Mouse (Mus musculus) heart, embryonic 13.5 days (tissue): ENCODE results near the gene Galnt9. TPM values are rescaled to one million over a fixed set of nuclear protein-coding genes. Genes with fewer than 3 reads are reported as not detected.

Experiments used
- ATAC-seq: fragments of 200-750 bp; cut with Nextera tagmentation; 2 replicates; pipeline ENCODE4 v1.8.0; 2017; ENCODE audit warnings: moderate TSS enrichment; ENCODE audit not compliant: insufficient number of reproducible peaks, low FRiP score, low TSS enrichment; ENCODE audit errors: extremely low read depth
- H3K27ac ChIP-seq: fragments of 300-500 bp; sonication (generic); replicated peaks from 2 replicates; pipeline ENCODE4 v1.5.1; 2015; ENCODE audit warnings: moderate library complexity, mild to moderate bottlenecking, inconsistent platforms
- H3K27me3 ChIP-seq: fragments of 300-500 bp; sonication (generic); replicated peaks from 2 replicates; pipeline ENCODE4 v1.6.1; 2015; ENCODE audit warnings: mild to moderate bottlenecking, inconsistent platforms
- H3K36me3 ChIP-seq: fragments of 300-500 bp; sonication (generic); 2 replicates; pipeline ENCODE4 v1.6.1; 2015; ENCODE audit warnings: mild to moderate bottlenecking, inconsistent platforms
- H3K4me1 ChIP-seq: fragments of 300-500 bp; sonication (generic); 2 replicates; pipeline ENCODE4 v1.6.1; 2015; ENCODE audit warnings: inconsistent platforms
- H3K4me2 ChIP-seq: fragments of 300-500 bp; sonication (generic); 2 replicates; pipeline ENCODE4 v1.6.1; 2015; ENCODE audit warnings: inconsistent platforms, mild to moderate bottlenecking, moderate library complexity
- H3K4me3 ChIP-seq: fragments of 300-500 bp; sonication (generic); 2 replicates; pipeline ENCODE4 v1.5.1; 2015; ENCODE audit warnings: moderate library complexity, mild to moderate bottlenecking, inconsistent platforms
- H3K9ac ChIP-seq: fragments of 300-500 bp; sonication (generic); 2 replicates; pipeline ENCODE4 v1.6.1; 2015; ENCODE audit warnings: inconsistent platforms, mild to moderate bottlenecking, moderate library complexity
- H3K9me3 ChIP-seq: fragments of 300-500 bp; sonication (generic); 2 replicates; pipeline ENCODE4 v1.6.1; 2016; ENCODE audit warnings: inconsistent platforms
- WGBS: fragments of 180-500 bp; shearing (Covaris S2); methylation state at CpG from one replicate; pipeline ENCODE4 v1.1.7; 2015; ENCODE audit warnings: mixed read lengths; 5-methylcytosine and 5-hydroxymethylcytosine counted together
- polyA plus RNA-seq: library from polyadenylated mRNA; unstranded; fragments of >200 nt; fragmentation: Nextera tagmentation; extraction: Ambion mirVana; gene quantifications from 2 replicates; pipeline ENCODE4 v1.2.1, GENCODE M21; 2015

Galnt9 gene
- polyA plus RNA-seq, 1 experiment from 2014 or later = not detected

DNA sequence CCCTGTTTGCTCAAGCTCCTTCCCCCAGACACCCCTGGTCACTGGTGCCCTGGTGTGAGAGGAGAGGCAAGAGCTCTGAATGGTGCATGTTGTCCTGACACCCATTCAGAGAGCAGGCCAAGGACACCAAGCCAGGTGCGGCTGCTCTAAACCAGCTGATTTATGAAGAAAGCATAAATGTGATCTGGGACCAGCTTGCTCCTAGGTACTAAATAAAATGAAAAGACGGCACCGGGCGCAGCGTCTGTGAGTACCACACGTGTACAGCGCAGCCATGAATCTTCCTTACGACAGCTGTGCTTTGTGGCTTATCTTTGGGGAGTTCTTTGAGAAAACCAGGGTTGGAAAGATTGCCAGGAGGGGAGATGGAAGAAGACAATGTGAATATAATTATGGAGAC, 8.2 kb upstream of the Galnt9 start:
- Histone ChIP-seq H3K4me1 (no peaks in the 10 kb centered on the region), H3K9me3 (0 out of 2 replicates have a peak, but pooled peaks cover 2% of the 10 kb centered on the region), H3K27ac (no peak overlapping the region), H3K4me2 (no peak overlapping the region), H3K9ac (no peak overlapping the region), H3K36me3 (no peaks in the 10 kb centered on the region), H3K27me3 (peaks cover 38% of the 10 kb centered on the region), H3K4me3 (no peak overlapping the region)
- 83% methylated on average over 8 of the region's 8 CpGs for WGBS
- no peak for ATAC-seq

DNA sequence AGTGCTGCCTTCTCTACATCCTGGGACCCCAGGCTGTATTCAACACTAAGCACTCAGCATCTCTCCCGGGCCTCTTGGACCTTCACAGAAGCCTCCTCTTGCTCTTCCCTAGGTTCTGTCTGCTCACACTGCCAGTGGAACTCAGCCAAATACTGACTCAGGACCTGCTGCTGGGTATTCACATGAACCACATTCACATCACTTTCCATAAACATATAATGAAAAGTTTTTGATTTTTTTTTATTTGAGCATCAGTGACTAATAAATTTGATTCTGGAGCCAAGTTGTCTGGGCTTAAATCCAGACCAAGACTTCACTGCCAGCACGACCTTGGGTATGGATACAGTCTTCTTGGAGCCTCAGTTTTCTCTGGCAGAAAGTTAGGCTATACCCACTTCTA, 3.2 kb upstream of the Galnt9 start:
- ATAC-seq = no peak
- peaks cover 78% of the 10 kb centered on the region for H3K27me3 ChIP-seq
- no peak overlapping the region for H3K4me3 ChIP-seq
- 44% methylated on average over 2 of the region's 2 CpGs for WGBS
- no peaks in the 10 kb centered on the region for H3K9me3 ChIP-seq
- H3K27ac ChIP-seq = no peak overlapping the region
- H3K4me2 ChIP-seq = no peak overlapping the region
- no peak overlapping the region for H3K9ac ChIP-seq
- peaks cover 4% of the 10 kb centered on the region for H3K4me1 ChIP-seq
- H3K36me3 ChIP-seq = no peaks in the 10 kb centered on the region

DNA sequence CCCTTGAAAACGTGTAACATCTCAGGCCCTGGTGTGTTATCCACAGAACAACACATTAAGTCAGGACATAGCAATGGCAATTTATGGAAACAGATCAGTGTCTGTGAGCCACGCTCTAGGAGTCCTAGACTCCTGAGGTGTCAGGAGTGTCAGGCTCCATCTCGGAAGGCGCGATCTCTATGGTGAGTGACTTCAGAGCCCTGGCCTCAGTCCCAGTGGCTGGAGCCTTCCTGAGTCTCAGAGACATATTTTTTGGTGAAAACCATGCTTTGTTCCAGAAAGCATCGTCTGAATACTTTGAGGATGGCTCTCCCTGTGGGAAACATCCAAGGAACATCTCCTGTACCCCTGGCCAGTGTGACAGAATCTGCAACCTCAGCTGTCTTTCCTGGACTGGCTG, 2.7 kb upstream of the Galnt9 start:
- Histone ChIP-seq H3K27me3 (peaks cover 78% of the 10 kb centered on the region), H3K4me3 (no peak overlapping the region), H3K36me3 (no peaks in the 10 kb centered on the region), H3K9me3 (no peaks in the 10 kb centered on the region), H3K27ac (no peak overlapping the region), H3K4me1 (peaks cover 4% of the 10 kb centered on the region), H3K4me2 (no peak overlapping the region), H3K9ac (no peak overlapping the region)
- ATAC-seq = no peak
- 66% methylated on average over 6 of the region's 6 CpGs for WGBS

DNA sequence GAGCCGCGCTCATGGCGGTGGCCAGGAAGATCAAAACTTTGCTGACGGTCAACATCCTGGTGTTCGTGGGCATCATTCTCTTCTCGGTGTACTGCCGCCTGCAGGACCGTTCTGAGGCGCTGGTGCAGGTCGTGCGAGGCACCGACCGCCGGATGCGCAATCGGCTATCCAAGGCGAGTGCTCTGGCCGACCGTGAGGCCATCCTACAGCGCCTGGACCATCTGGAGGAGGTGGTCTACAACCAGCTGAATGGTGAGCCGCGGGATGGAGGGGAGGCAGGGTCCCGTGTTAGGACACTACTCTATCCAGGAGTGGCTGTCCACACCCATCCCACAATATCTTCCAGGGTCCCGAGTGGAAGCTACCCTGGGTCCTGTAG, 525 bp downstream of the Galnt9 start:
- Histone ChIP-seq H3K9ac (no peak overlapping the region), H3K36me3 (no peaks in the 10 kb centered on the region), H3K27me3 (peaks cover 98% of the 10 kb centered on the region), H3K9me3 (no peaks in the 10 kb centered on the region), H3K4me2 (peak overlapping the region; percentile 68), H3K4me1 (peaks cover 4% of the 10 kb centered on the region), H3K4me3 (peak overlapping the region; percentile 46; the same call in 1 of the 2 replicates), H3K27ac (no peak overlapping the region)
- no peak for ATAC-seq
- 3% methylated on average over 24 of the region's 24 CpGs for WGBS

DNA sequence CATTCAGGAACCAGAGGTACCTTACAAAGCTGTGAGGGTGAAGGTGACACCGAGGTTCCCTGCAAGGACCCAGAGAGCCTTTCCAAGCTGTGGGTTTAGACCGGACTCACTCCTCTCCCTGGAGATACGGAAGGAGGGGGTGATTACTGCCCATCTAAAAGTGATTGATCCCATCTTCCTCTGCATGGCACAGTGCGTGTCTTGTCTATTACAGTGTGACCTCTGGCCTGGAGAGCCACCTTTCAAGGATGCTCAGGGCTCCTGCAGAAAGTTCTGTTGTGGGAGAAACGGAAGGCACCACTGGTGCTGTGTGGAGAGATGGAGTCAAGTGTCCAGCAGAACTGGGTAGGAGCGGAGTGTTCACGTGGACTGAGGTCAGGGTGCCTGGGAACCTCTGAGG, 1.2 kb downstream of the Galnt9 start:
- H3K36me3 ChIP-seq = no peaks in the 10 kb centered on the region
- ATAC-seq = no peak
- 62% methylated on average over 7 of the region's 7 CpGs for WGBS

DNA sequence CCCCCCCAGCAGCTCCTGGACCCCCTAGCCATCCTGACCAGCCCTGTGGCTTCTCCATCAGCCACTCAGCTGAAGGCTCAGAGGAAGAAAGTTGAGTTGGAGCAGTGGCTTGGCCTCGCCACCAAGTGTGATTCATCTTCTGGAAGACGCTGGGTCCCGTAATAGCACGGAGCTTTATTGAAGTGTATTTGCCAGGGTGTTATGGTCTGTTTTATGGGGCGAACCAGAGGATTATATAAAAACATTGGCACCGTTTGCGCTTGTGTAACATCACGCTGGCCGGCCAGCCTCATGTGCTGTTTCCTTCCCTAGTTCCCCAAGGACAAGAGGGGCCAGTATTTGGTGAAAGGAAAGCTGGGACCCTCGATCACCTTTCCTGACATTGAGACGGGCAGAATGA, 2.0 kb downstream of the Galnt9 start:
- Histone ChIP-seq H3K9me3 (no peaks in the 10 kb centered on the region), H3K4me2 (no peak overlapping the region), H3K4me1 (peaks cover 4% of the 10 kb centered on the region), H3K9ac (no peak overlapping the region), H3K27me3 (peaks cover 96% of the 10 kb centered on the region), H3K36me3 (no peaks in the 10 kb centered on the region), H3K4me3 (no peak overlapping the region), H3K27ac (no peak overlapping the region)
- 64% methylated on average over 11 of the region's 11 CpGs for WGBS
- no peak for ATAC-seq

More for the DNA sequence above, 1.2 kb downstream of the Galnt9 start:
- Histone ChIP-seq H3K27me3 (peaks cover 100% of the 10 kb centered on the region), H3K4me1 (peaks cover 4% of the 10 kb centered on the region), H3K27ac (no peak overlapping the region), H3K4me2 (no peak overlapping the region), H3K9me3 (no peaks in the 10 kb centered on the region), H3K9ac (no peak overlapping the region), H3K4me3 (no peak overlapping the region)

DNA sequence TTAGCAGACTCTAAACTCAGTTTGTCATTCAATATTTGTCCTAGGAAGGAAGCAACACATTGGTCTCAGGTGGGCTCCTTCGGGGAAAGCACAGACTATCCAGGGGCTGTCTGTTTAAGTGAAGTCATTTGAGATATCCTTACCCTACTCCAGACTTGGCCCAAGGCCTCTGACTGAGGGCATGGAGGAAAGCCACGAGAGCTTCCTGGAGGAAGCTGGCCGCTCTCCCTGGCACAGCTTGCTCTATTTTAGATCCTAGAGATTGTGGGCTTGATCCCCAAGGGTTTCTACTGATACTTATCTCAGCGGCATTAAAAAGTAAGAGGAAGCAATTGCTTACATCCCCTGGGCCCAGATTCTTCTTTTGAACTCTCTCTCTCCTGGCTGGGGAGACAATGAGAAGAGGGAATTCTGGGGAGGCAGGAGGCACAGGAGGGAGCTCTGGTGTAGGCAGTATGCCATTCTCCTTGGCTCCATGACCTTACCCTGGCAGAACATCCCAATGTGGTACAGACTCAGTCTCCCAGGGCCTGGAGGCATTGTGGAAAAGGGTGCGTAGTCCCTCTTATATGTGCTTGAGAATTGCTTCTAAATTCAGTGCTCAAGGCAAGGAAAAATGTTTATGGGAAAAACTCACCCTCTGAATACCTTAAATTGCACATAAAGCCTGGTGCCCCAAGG, 2.7 kb downstream of the Galnt9 start:
- WGBS = 61% methylated on average over 5 of the region's 5 CpGs

DNA sequence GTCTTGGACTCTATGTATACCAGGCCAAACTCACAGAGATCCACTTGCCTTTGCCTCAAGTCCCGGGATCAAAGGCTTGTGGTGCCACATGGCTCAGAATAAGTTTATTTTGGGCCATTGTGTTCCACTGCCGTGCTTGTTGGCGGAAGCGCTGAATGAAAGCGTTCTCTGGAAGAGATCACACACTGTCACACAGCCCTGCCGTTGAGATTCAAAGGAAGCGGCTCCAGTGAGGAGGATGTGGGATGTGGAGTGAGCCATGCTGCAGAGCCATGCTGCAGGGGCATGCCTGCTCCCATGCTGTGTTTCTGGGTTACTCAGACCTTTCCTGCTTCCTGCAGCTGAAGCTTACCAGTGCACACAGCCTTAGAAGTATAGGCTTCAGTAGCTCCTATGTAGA, 4.3 kb downstream of the Galnt9 start:
- 39% methylated on average over 7 of the region's 7 CpGs for WGBS
- Histone ChIP-seq H3K9ac (no peak overlapping the region), H3K36me3 (no peaks in the 10 kb centered on the region), H3K27me3 (peaks cover 92% of the 10 kb centered on the region), H3K27ac (no peak overlapping the region), H3K9me3 (no peaks in the 10 kb centered on the region), H3K4me3 (no peak overlapping the region), H3K4me1 (peaks cover 4% of the 10 kb centered on the region), H3K4me2 (no peak overlapping the region)
- ATAC-seq = no peak

More for the DNA sequence above, 2.7 kb downstream of the Galnt9 start:
- peaks cover 96% of the 10 kb centered on the region for H3K27me3 ChIP-seq
- no peak overlapping the region for H3K4me3 ChIP-seq
- H3K4me2 ChIP-seq = no peak overlapping the region
- ATAC-seq = no peak
- H3K36me3 ChIP-seq = no peaks in the 10 kb centered on the region
- no peak overlapping the region for H3K27ac ChIP-seq
- H3K9ac ChIP-seq = no peak overlapping the region
- no peaks in the 10 kb centered on the region for H3K9me3 ChIP-seq
- H3K4me1 ChIP-seq = peaks cover 4% of the 10 kb centered on the region

DNA sequence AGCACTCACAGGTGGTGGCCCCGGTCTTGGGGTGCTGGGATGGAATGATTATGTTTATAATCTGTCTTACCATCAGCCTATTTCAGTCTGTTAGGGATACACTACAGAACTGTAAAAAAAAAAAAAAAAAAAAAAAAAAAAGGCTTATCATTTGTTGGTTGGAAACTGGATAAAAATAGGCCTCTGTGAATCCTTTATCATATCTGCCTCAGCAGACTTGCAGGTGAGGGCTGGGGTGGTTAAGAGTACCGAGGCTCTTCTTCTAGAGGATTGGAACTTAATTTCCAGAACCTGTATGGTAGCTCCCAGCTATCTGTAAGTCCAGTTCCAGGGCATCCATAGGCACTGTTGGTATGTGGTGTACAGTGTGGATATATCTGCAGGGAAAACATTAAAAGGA, 6.0 kb downstream of the Galnt9 start:
- Histone ChIP-seq H3K27me3 (peaks cover 78% of the 10 kb centered on the region), H3K4me3 (no peak overlapping the region), H3K4me2 (no peak overlapping the region), H3K4me1 (no peaks in the 10 kb centered on the region), H3K9me3 (no peaks in the 10 kb centered on the region; the same call in 1 of the 2 replicates), H3K9ac (no peak overlapping the region), H3K27ac (no peak overlapping the region), H3K36me3 (no peaks in the 10 kb centered on the region)
- ATAC-seq = no peak
- WGBS = 54% methylated on average over 2 of the region's 2 CpGs

DNA sequence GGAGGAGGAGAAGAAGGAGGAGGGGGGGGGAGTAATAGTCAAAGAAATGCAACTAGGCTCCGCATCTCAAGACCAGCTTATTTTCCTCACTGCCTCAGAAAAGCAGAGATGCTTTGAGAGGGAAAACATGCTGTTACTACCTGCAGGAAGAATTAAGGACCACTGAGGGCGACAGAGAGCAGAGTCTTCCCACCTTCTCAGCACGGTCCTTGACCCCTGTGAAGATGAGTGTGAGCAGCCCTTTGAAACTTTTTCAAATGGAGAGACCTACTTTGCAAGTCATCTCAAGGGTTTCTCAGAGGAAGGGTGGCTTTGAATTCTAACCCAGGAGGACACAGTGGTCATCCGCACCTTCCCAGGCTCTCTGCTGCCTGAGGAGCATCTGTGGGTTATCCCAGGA, 6.7 kb downstream of the Galnt9 start:
- H3K27me3 ChIP-seq = peaks cover 71% of the 10 kb centered on the region

DNA sequence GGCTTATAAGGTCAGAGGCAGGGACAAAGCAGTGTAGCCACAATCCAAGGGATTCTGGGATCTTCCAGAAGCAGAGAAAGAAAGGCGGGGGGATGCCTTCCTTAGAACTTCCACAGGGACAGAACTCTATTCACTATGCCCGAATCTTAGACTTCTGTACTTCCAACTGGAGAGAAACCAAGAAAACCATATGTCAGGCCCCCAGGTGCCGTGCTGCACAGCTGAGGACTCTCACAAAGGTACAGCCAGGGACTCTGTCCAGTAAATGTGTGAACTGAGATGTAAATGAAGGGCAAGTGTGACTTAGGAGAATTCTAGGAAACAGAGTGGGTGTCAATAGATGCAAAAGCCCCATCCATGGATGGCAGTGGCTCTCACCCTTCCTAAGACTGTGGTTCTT, 7.8 kb downstream of the Galnt9 start:
- H3K4me1 ChIP-seq = no peaks in the 10 kb centered on the region
- no peak overlapping the region for H3K4me3 ChIP-seq
- H3K9me3 ChIP-seq = no peaks in the 10 kb centered on the region; the same call in 1 of the 2 replicates
- H3K27me3 ChIP-seq = peaks cover 59% of the 10 kb centered on the region
- H3K27ac ChIP-seq = no peak overlapping the region
- H3K36me3 ChIP-seq = no peaks in the 10 kb centered on the region
- H3K9ac ChIP-seq = no peak overlapping the region
- no peak overlapping the region for H3K4me2 ChIP-seq
- ATAC-seq = no peak
- WGBS = 65% methylated on average over 3 of the region's 3 CpGs

More for the DNA sequence above, 6.7 kb downstream of the Galnt9 start:
- H3K4me2 ChIP-seq = no peak overlapping the region
- H3K27ac ChIP-seq = no peak overlapping the region
- H3K36me3 ChIP-seq = no peaks in the 10 kb centered on the region
- H3K4me3 ChIP-seq = no peak overlapping the region
- H3K9ac ChIP-seq = no peak overlapping the region
- ATAC-seq = no peak
- no peaks in the 10 kb centered on the region for H3K4me1 ChIP-seq
- 7% methylated on average over 4 of the region's 4 CpGs for WGBS
- H3K9me3 ChIP-seq = no peaks in the 10 kb centered on the region; the same call in 1 of the 2 replicates

DNA sequence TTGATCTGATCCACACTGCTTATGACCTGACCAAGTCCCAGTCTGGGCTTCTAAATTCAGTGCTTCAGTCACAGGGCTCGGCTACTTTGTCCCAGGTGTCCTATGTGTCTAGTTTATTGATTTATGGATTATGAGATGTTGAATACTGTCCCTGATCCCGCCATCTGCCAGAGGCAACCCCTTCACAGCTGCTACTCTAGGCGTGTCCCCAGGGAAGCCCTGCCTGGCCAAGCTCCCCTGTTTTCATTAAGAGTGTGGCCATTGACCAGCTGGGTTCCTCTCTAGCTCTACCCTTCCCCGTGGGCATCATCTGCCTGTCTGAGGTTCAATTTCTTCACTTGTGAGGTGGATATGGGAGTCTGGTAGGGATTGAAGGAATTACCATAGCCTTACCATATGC, 9.2 kb downstream of the Galnt9 start:
- Histone ChIP-seq H3K4me3 (no peak overlapping the region), H3K9me3 (no peaks in the 10 kb centered on the region; the same call in 1 of the 2 replicates), H3K27ac (no peak overlapping the region), H3K9ac (no peak overlapping the region), H3K4me2 (no peak overlapping the region), H3K4me1 (no peaks in the 10 kb centered on the region), H3K27me3 (peaks cover 46% of the 10 kb centered on the region), H3K36me3 (no peaks in the 10 kb centered on the region)
- no peak for ATAC-seq
- 68% methylated on average over 4 of the region's 4 CpGs for WGBS
